Mouse (Mus musculus) cerebellum, adult 18-20 months (tissue): ENCODE results near the gene Gm3336.

Experiments
- DNase-seq, 2 experiments: peaks; one replicate each; pipeline ENCODE4 v3.0.0; 2021

Gene Gm3336

GRCm38 (mm10) chr8:70696019-70696885, 22.1 kb upstream of the Gm3336 start:
- DNase-seq = peak; percentile 60 to 74

GRCm38 (mm10) chr8:70696946-70697345, 21.4 kb upstream of the Gm3336 start:
- DNase-seq = no peak

- DNase-seq = peak in 1 of 2 experiments; percentile 27
Observed at GRCm38 (mm10) chr8:70697366-70698250, 20.7 kb upstream of the Gm3336 start.

GRCm38 (mm10) chr8:70698310-70699109, 19.8 kb upstream of the Gm3336 start, which contains the start of gene Jund:
Gene Jund (plus strand): TSS chr8:70698949.
- DNase-seq = peak; percentile 99

- DNase-seq = peak in 1 of 2 experiments; percentile 54
Observed at GRCm38 (mm10) chr8:70699116-70699833, 19.1 kb upstream of the Gm3336 start.

- peak; percentile 77 to 89 for DNase-seq
Observed at GRCm38 (mm10) chr8:70699834-70700554, 18.3 kb upstream of the Gm3336 start.

- DNase-seq = peak; percentile 86 to 89
Observed at GRCm38 (mm10) chr8:70700555-70700922, 17.8 kb upstream of the Gm3336 start.

GRCm38 (mm10) chr8:70701048-70701981, 17.0 kb upstream of the Gm3336 start:
- DNase-seq = peak in 1 of 2 experiments; percentile 35

GRCm38 (mm10) chr8:70701982-70702841, 16.1 kb upstream of the Gm3336 start:
- no peak for DNase-seq

- peak; percentile 87 to 89 for DNase-seq
Observed at GRCm38 (mm10) chr8:70702842-70703182, 15.5 kb upstream of the Gm3336 start.

GRCm38 (mm10) chr8:70703287-70703686, 15.1 kb upstream of the Gm3336 start, which contains the start of gene Iqcn:
Gene Iqcn (plus strand): TSS chr8:70703457.
- no peak for DNase-seq

- DNase-seq = no peak
Observed at GRCm38 (mm10) chr8:70708281-70708680, 10.1 kb upstream of the Gm3336 start.

GRCm38 (mm10) chr8:70709794-70710193, 8.5 kb upstream of the Gm3336 start:
- no peak for DNase-seq

GRCm38 (mm10) chr8:70710296-70710695, 8.0 kb upstream of the Gm3336 start:
- peak in 1 of 2 experiments; percentile 45 for DNase-seq

GRCm38 (mm10) chr8:70711041-70711440, 7.3 kb upstream of the Gm3336 start:
- no peak for DNase-seq

GRCm38 (mm10) chr8:70713991-70714390, 4.4 kb upstream of the Gm3336 start:
- no peak for DNase-seq

- DNase-seq = no peak
Observed at GRCm38 (mm10) chr8:70715086-70715485, 3.3 kb upstream of the Gm3336 start.

- DNase-seq = no peak
Observed at GRCm38 (mm10) chr8:70716521-70717400, 1.6 kb upstream of the Gm3336 start.
